9 mouse cellular contexts compared by ENCODE assay signal in the genomic region with DNA sequence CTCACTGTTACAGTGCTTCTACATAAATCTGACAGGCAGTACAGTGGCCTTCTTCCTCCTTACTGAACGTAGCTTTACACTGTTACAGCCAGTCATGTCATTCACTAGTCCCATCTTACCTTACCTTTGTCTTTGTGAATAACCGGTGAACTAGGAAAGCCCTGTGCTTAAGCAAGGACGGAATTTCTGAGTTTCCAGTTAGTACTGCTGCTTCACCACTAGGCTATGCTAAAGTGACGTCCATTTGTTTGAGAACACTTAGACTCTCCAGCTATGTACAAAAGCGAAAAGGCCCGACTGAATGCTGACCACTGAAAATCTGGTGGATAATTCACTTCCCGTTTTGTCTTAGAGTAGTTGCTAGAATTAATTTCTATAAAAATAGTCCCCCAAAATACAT.
DNase-seq lines count a peak whose midpoint lies in the region; ATAC-seq and TF ChIP-seq lines count a peak whose summit lies in the region.
"Had no signal": no experiment of that assay in that cellular context is flagged by ENCODE, and none has a peak within 500 bp of the region (broad histone marks: within the 10 kb centered on the region; RNA-seq: fewer than 3 reads in every experiment).

No protein-coding gene starts in this region.

- no peak overlapping the region for H3K27ac ChIP-seq in heart, adult 2 months
- H3K27ac ChIP-seq in neural tube, embryonic 12.5 days = no peak overlapping the region

- TF ChIP-seq EP300 in heart, adult 2 months (IDR thresholded peaks at IDR 0.05; ENCODE audit: insufficient read depth, low read depth, low read length) = no peak

- H3K4me3 ChIP-seq in heart, adult 2 months = no peak overlapping the region
- H3K4me3 ChIP-seq in neural tube, embryonic 12.5 days = no peak overlapping the region

- ATAC-seq in neural tube, embryonic 12.5 days (ENCODE audit: low FRiP score, low read depth) = peak; percentile 76

- no peaks in the 10 kb centered on the region for H3K36me3 ChIP-seq in heart, adult 2 months (ENCODE audit: control insufficient read depth, insufficient read depth, low read length)
- no peaks in the 10 kb centered on the region for H3K36me3 ChIP-seq in neural tube, embryonic 12.5 days
- H3K36me3 ChIP-seq: G1E had no signal

- H3K79me2 ChIP-seq in heart, adult 2 months (replicated peaks; ENCODE audit: control insufficient read depth, insufficient read depth, low read length) = no peaks in the 10 kb centered on the region

- no peaks in the 10 kb centered on the region for H3K9me3 ChIP-seq in neural tube, embryonic 12.5 days
- H3K9me3 ChIP-seq: G1E had no signal

- H3K9ac ChIP-seq in heart, adult 2 months (ENCODE audit: low read depth, low read length) = no peak overlapping the region
- no peak overlapping the region for H3K9ac ChIP-seq in neural tube, embryonic 12.5 days

- H3K4me1 ChIP-seq in heart, adult 2 months (ENCODE audit: control insufficient read depth, insufficient read depth, low read length) = no peaks in the 10 kb centered on the region
- no peaks in the 10 kb centered on the region for H3K4me1 ChIP-seq in neural tube, embryonic 12.5 days

- no peaks in the 10 kb centered on the region for H3K27me3 ChIP-seq in heart, adult 2 months (ENCODE audit: control insufficient read depth, insufficient read depth, low read length)
- H3K27me3 ChIP-seq in neural tube, embryonic 12.5 days (replicated peaks) = no peaks in the 10 kb centered on the region

- no peak for TF ChIP-seq POLR2A in heart, adult 2 months (IDR thresholded peaks at IDR 0.05; ENCODE audit: insufficient read depth, low read depth, low read length)

- intact Hi-C loops in heart, adult 2 months (cut with DNase I) = loop anchor here (10.0 kb wide), 1 partner anchor 393 kb away; no protein-coding TSS in a partner anchor

- 36% methylated on average over 7 of the region's 7 CpGs for WGBS in heart, adult 2 months
- WGBS in neural tube, embryonic 12.5 days = 44% methylated on average over 7 of the region's 7 CpGs

- no peak for DNase-seq in heart, adult 2 months
- DNase-seq in heart, adult 11 months = no peak
- peak; percentile 69 for DNase-seq in ES-CJ7 (ENCODE audit: low read depth, low spot score)
- DNase-seq in embryo, embryonic 11.5 days (ENCODE audit: low read depth, low spot score) = peak; percentile 16
- DNase-seq in kidney, postnatal 36 days = peak; percentile 10 to 23
- DNase-seq in adrenal gland, postnatal 25 days = no peak
- no peak for DNase-seq in thymus, postnatal 14 days

- TF ChIP-seq CTCF in heart, adult 2 months (IDR thresholded peaks at IDR 0.05) = peak; percentile 69

- H3K4me2 ChIP-seq in neural tube, embryonic 12.5 days (replicated peaks) = no peak overlapping the region

Comparison
In these comparisons a context has a peak if more than half of its experiments do, and no peak if none do; other contexts are left out.
1. DNase-seq: peak in ES-CJ7 (single experiment), embryo, embryonic 11.5 days (single experiment) and kidney, postnatal 36 days (2 of 2); none in heart, adult 2 months (0 of 2), heart, adult 11 months (single experiment), adrenal gland, postnatal 25 days (single experiment) and thymus, postnatal 14 days (single experiment).